Mouse (Mus musculus) intestine, embryonic 15.5 days (tissue): ENCODE data around the gene C87499. TPM values are rescaled to one million over a fixed set of nuclear protein-coding genes. Genes with fewer than 3 reads are reported as not detected.

Source experiments
- polyA plus RNA-seq: library from polyadenylated mRNA; unstranded; fragments of >200 nt; fragmentation: Nextera tagmentation; extraction: Ambion mirVana; gene quantifications from 2 replicates; pipeline ENCODE4 v1.2.1, GENCODE M21; 2015

C87499 gene
- polyA plus RNA-seq, 1 experiment from 2014 or later, result not detected

Other genes with a start within 250 kb of the C87499 start
- gene Hacd4, start 195.5 kb downstream of the C87499 start, polyA plus RNA-seq, result 12.2 and 12.7 TPM in 2 replicates
- gene Ifnb1, start 111.6 kb downstream of the C87499 start, polyA plus RNA-seq, result not detected in 2 replicates
- not detected in 2 replicates for gene Ifna15, start 76.2 kb downstream of the C87499 start, polyA plus RNA-seq
- not detected in 2 replicates for gene Ifna14, start 62.6 kb downstream of the C87499 start, polyA plus RNA-seq
- not detected in 2 replicates for gene Ifna9, start 42.0 kb downstream of the C87499 start, polyA plus RNA-seq
- gene Ifna12, start 31.0 kb downstream of the C87499 start, polyA plus RNA-seq, result not detected in 2 replicates
- not detected in 2 replicates for gene Ifna13, start 10.0 kb upstream of the C87499 start, polyA plus RNA-seq
- not detected in 2 replicates for gene Ifna16, start 42.5 kb upstream of the C87499 start, polyA plus RNA-seq
- gene Ifna2, start 49.5 kb upstream of the C87499 start, polyA plus RNA-seq, result not detected in 2 replicates
- not detected in 2 replicates for gene Ifnab, start 56.9 kb upstream of the C87499 start, polyA plus RNA-seq
- 0.80 and 0.97 TPM in 2 replicates for gene Gm26566, start 87.4 kb upstream of the C87499 start, polyA plus RNA-seq
- 75.3 and 89.4 TPM in 2 replicates for gene Klhl9, start 88.1 kb upstream of the C87499 start, polyA plus RNA-seq
- gene Gm13271, start 120.5 kb upstream of the C87499 start, polyA plus RNA-seq, result not detected in 2 replicates
- gene Gm13283, start 125.7 kb upstream of the C87499 start, polyA plus RNA-seq, result 0.39 and 0.80 TPM in 2 replicates
- 0.63 TPM in 1 of 2 replicates, not detected in the other for gene Gm13290, start 139.4 kb upstream of the C87499 start, polyA plus RNA-seq
- not detected in 2 replicates for gene Gm13289, start 142.5 kb upstream of the C87499 start, polyA plus RNA-seq
- not detected in 2 replicates for gene Gm13272, start 145.4 kb upstream of the C87499 start, polyA plus RNA-seq
- gene Ifnz, start 147.7 kb upstream of the C87499 start, polyA plus RNA-seq, result not detected in 2 replicates
- gene Gm13276, start 151.3 kb upstream of the C87499 start, polyA plus RNA-seq, result 0.38 TPM in 1 of 2 replicates, not detected in the other
- gene Gm13277, start 154.2 kb upstream of the C87499 start, polyA plus RNA-seq, result not detected in 2 replicates
- not detected in 2 replicates for gene Gm13278, start 157.1 kb upstream of the C87499 start, polyA plus RNA-seq
- gene Gm13275, start 160.1 kb upstream of the C87499 start, polyA plus RNA-seq, result not detected in 2 replicates
- not detected in 2 replicates for gene Gm13279, start 163.0 kb upstream of the C87499 start, polyA plus RNA-seq
- gene Gm13285, start 165.3 kb upstream of the C87499 start, polyA plus RNA-seq, result 1.1 TPM in 2 replicates
- not detected in 2 replicates for gene Gm13287, start 168.8 kb upstream of the C87499 start, polyA plus RNA-seq
- 0.08 TPM in 1 of 2 replicates, not detected in the other for gene Gm13288, start 171.1 kb upstream of the C87499 start, polyA plus RNA-seq
- not detected in 2 replicates for gene Ifna7, start 181.8 kb upstream of the C87499 start, polyA plus RNA-seq
- gene Ifna11, start 185.5 kb upstream of the C87499 start, polyA plus RNA-seq, result not detected in 2 replicates
- gene Ifna6, start 193.0 kb upstream of the C87499 start, polyA plus RNA-seq, result not detected in 2 replicates
- gene Ifna5, start 201.1 kb upstream of the C87499 start, polyA plus RNA-seq, result not detected in 2 replicates
- not detected in 2 replicates for gene Ifna4, start 207.4 kb upstream of the C87499 start, polyA plus RNA-seq
- not detected in 2 replicates for gene Ifna1, start 215.7 kb upstream of the C87499 start, polyA plus RNA-seq
- gene Ifne, start 245.8 kb upstream of the C87499 start, polyA plus RNA-seq, result not detected in 2 replicates